Mouse (Mus musculus) CH12.LX (cell line): ENCODE data around the gene Tmem45b.

Source experiments
- BHLHE40 ChIP-seq: IDR thresholded peaks from 2 replicates; pipeline ENCODE4 v1.6.1; 2011; ENCODE audit warnings: mild to moderate bottlenecking, low read depth, low read length, improper control_type of control experiment
- CTCF ChIP-seq, 2 experiments: IDR thresholded peaks in 1 of 2; conservative IDR thresholded peaks in 1 of 2; 2 replicates each; pipeline ENCODE4 v1.5.1; 2011 to 2012; ENCODE audit warnings: low read depth in 2 of 2, low read length in 2 of 2, improper control_type of control experiment in 1 of 2, inconsistent platforms in 1 of 2, mild to moderate bottlenecking in 1 of 2, moderate library complexity in 1 of 2
- MAFK ChIP-seq: IDR thresholded peaks from 2 replicates; pipeline ENCODE4 v1.6.1; 2011; ENCODE audit warnings: low read length, improper control_type of control experiment; ENCODE audit not compliant: insufficient replicate concordance
- MAX ChIP-seq: IDR thresholded peaks from 2 replicates; pipeline ENCODE4 v1.6.1; 2011; ENCODE audit warnings: low read length, improper control_type of control experiment
- MAZ ChIP-seq: IDR thresholded peaks from 2 replicates; pipeline ENCODE4 v1.6.1; 2012; ENCODE audit warnings: low read depth, mild to moderate bottlenecking, inconsistent platforms, low read length, improper control_type of control experiment, moderate library complexity
- MEF2A ChIP-seq: IDR thresholded peaks from 2 replicates; pipeline ENCODE4 v1.6.1; 2014; ENCODE audit warnings: low read depth, mild to moderate bottlenecking, inconsistent platforms, low read length, improper control_type of control experiment, borderline replicate concordance
- POLR2A ChIP-seq: IDR thresholded peaks from 2 replicates; pipeline ENCODE4 v1.6.1; 2011; ENCODE audit warnings: low read depth, mild to moderate bottlenecking, improper control_type of control experiment, low read length
- RCOR1 ChIP-seq: conservative IDR thresholded peaks from 2 replicates; pipeline ENCODE4 v1.6.1; 2012; ENCODE audit warnings: low read depth, mild to moderate bottlenecking, inconsistent platforms, low read length, improper control_type of control experiment
- SMC3 ChIP-seq: IDR thresholded peaks from 2 replicates; pipeline ENCODE4 v1.6.1; 2011; ENCODE audit warnings: low read depth, low read length, improper control_type of control experiment
- UBTF ChIP-seq: IDR thresholded peaks from 2 replicates; pipeline ENCODE4 v1.6.1; 2012; ENCODE audit warnings: low read depth, mild to moderate bottlenecking, inconsistent platforms, low read length, improper control_type of control experiment, moderate library complexity
- USF1 ChIP-seq: IDR thresholded peaks from 2 replicates; pipeline ENCODE4 v1.6.1; 2014; ENCODE audit warnings: low read depth, mild to moderate bottlenecking, inconsistent platforms, low read length, improper control_type of control experiment
- ZMIZ1 ChIP-seq: IDR thresholded peaks from 2 replicates; pipeline ENCODE4 v1.6.1; 2012; ENCODE audit warnings: low read depth, mild to moderate bottlenecking, inconsistent platforms, low read length, improper control_type of control experiment

DNA sequence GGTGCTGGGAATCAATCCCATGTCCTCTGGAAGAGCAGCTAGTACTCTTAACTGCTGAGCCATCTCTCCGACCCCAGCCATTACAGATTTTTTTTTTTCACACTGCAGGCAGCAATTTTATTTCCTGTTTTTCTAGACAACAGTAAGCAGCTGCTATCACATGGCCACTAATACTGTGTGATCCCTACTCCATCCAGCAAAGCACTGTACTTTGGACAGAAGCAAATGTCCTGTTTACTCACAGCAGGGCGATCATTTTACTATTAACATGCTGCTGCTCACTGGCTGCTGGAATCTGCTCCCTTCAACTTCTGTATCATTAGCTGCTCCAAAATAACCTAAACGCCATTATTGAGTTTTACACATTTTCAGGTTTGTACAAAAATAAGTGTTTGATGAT is 30.8 kb downstream of the Tmem45b start:
- no peak for TF ChIP-seq CTCF (conservative IDR thresholded peaks at IDR 0.05 in 1 of 2, IDR thresholded peaks at IDR 0.05 in 1 of 2; ENCODE audit: low read depth in 2 of 2, low read length in 2 of 2)
- no peak for TF ChIP-seq POLR2A
- no peak for TF ChIP-seq USF1
- no peak for TF ChIP-seq MAFK
- TF ChIP-seq UBTF, result no peak
- TF ChIP-seq BHLHE40, result no peak
- TF ChIP-seq SMC3, result no peak
- no peak for TF ChIP-seq MEF2A
- no peak for TF ChIP-seq RCOR1
- TF ChIP-seq MAX, result no peak
- TF ChIP-seq MAZ, result no peak
- TF ChIP-seq ZMIZ1, result no peak
